Mouse (Mus musculus) hematopoietic stem cell, adult 5-6 weeks (primary cell): ENCODE results near the gene Olfm2. TPM values are rescaled to one million over a fixed set of nuclear protein-coding genes. Genes with fewer than 3 reads are reported as not detected.
"Not testable (repeated sequence)": the region's sequence is repeated elsewhere in the genome, so short reads cannot be mapped to it uniquely, and the experiment has no call there.

Experiments
- ATAC-seq, 2 experiments: fragments of 125-278 bp in 1 of 2; replicated peaks in 1 of 2; 2 replicates each; pipeline ENCODE4 v1.8.0; 2016 to 2017; ENCODE audit warnings: inconsistent platforms in 2 of 2, mild to moderate bottlenecking in 2 of 2, moderate number of reproducible peaks in 2 of 2, low read depth in 1 of 2, moderate TSS enrichment in 1 of 2; ENCODE audit not compliant: low FRiP score in 2 of 2, poor library complexity in 2 of 2, severe bottlenecking in 2 of 2, insufficient read depth in 1 of 2, low TSS enrichment in 1 of 2
- total RNA-seq: library from RNA; stranded (forward); fragments of 172-1452, 232-1000 nt; gene quantifications from 2 replicates; pipeline ENCODE4 v1.2.3, GENCODE M21; 2017

Olfm2 gene
- total RNA-seq, 1 experiment from 2014 or later = not detected

DNA sequence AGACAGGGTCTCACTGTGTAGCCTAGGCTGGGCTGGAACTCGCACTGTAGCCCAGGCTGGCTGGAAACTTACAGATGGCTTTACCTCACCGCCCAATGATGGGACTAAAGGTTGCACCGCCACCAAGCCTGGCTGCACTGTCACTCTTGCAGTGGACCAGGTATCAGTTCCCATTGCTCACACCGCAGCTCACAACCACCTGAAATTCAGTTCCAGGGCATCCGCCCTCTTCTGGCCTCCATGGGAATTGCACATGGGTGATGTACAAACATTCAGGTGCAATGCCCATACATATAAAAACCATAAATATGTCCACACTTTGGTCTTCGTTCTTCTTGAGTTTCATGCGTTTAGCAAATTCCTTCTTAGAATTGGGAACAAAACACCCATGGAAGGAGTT, 30.8 kb downstream of the Olfm2 start:
- ATAC-seq = no peak

- ATAC-seq = no peak
These were observed 32.6 kb downstream of the Olfm2 start for GRCm38 (mm10) chr9:20713478-20713987.

DNA sequence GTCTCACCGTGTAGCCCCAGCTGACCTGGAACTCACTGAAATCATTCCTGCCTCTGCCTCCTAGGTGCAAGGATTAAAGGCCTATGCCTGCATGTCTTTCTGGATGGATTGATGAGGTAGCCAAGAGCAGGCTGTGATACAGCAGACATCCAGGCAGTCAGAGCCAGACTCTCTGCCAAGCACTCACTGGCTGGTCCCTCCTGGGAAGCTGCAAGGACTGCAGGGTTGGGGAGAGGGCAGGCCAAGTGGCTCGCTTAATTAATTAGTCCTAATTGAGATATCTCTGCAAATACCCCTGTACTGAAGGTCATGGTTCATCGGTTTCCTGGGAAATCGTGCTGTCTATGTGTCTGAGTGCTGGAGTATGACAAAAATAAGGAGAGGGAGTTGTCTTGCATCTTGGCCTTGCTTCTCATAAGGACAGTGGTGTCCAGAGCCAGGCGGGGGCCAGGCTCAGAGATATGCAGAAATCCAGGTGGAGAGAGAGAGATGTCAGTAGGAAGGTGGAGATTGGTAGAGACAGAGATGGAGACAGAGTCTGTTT, 33.1 kb downstream of the Olfm2 start:
- no peak for ATAC-seq

GRCm38 (mm10) chr9:20710471-20710870, 35.7 kb downstream of the Olfm2 start:
- no peak for ATAC-seq

DNA sequence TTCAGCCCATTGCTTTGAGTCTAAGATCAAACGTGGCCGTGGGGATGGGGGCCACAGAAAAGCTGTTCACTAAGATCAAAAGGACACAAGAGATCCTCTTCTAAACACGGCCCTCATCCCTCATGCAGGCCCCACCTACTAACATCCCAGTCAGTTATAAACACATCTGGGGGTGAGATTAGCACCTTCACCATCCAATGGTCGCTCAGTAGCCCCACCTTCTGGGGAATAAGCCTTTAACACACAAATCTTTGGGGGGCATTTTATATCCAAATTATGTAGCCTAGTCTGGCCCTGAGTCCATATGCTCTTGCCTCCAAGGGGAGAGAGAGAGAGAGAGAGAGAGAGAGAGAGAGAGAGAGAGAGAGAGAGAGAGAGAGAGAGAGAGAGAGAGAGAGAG, 40.2 kb downstream of the Olfm2 start:
- ATAC-seq = no peak

DNA sequence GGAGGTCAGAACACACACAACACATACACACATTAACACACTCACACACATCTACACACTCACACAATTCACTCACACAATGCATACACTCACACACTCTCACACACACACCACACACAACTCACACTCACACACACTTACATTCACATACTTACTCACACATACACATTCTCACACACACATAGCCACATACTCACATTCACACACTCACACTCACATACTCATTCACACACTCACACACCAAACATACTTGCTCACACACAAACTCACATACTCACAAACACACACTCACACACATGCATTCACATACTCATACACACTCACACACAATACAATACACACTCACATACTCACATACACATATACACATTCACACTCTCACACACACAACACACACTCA, 40.7 kb downstream of the Olfm2 start:
- no peak for ATAC-seq

DNA sequence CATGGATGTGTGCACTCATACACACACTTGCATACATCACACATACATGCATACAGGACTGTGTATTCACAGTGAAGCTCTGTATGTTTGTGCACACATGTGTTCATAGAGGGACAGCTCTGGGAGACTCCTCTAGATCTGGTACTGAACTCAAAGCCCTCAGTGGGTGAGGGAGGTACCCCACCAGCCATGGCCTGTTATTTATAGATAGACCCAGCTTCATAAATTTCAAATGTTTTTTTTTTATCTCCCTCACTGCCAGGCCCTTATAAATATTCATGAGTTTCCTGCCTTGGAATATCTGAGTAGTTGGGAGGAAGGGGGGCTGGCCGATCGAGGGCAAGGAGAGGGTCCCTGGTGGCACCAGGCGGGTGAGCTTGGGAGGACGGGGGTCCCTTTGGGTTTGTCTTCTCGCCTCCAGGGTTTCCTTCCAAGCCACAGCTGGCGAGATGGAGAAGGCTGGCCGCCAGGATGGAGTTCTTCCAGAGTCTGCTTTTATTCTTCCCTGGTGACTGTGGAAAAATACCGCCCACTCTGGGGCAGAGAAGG, 42.2 kb downstream of the Olfm2 start:
- ATAC-seq = no peak

- ATAC-seq = no peak
These were observed 48.7 kb downstream of the Olfm2 start for GRCm38 (mm10) chr9:20697466-20697865.

DNA sequence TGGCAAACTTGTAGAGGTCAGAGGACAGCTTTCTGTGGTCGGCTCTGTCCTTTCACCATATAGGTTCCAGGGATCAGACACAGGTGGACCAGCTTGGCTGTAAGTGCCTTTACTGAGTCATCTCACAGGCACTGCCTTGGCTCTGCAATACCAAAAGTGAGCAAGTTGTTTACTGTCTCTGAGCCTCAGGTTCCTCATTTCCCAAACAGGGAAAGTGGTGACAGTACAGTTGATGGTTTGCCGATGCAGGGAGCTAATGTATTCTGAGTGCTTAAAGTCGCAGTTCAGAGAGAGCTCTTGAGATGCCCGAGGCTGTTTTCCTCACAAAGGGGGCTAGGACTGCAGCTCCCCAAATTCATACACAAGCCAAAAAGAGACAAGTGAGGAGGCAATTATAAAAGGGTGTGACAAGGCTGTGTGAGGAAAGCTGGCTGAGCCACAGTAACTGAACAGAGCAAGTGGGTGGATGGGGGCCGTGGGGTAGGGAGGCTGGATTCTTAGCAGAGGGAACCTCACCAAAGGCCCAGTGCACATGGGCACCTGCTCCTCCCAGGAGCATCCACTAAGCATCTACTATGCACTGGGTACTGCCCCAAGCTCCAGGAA, 49.9 kb downstream of the Olfm2 start:
- peak in 1 of 2 experiments; percentile 34; a peak in 1 of 4 replicates for ATAC-seq

GRCm38 (mm10) chr9:20694721-20695235, 51.4 kb downstream of the Olfm2 start:
- ATAC-seq = 0 out of 4 replicates have a peak, but pooled peaks of 1 of the 2 experiments have one; percentile 12

DNA sequence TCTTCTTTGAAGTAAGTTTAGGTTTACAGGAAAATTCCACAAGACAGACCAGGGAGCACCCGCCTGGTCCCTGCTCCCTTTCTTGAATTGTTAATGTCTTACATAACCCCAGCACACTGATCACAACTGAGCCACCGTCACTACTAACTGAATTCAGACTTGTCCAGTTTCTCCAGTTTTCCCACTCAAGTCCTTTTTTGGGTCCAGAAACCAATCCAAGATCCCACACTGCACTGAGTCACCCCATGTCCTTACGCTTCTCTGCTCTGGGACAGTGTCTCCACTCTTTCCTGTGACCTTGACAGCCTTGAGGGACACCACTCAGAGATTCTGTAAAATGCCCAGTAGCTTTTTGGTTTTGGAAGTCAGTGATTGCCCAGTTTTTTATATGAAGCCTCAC, 53.3 kb downstream of the Olfm2 start:
- ATAC-seq = no peak

DNA sequence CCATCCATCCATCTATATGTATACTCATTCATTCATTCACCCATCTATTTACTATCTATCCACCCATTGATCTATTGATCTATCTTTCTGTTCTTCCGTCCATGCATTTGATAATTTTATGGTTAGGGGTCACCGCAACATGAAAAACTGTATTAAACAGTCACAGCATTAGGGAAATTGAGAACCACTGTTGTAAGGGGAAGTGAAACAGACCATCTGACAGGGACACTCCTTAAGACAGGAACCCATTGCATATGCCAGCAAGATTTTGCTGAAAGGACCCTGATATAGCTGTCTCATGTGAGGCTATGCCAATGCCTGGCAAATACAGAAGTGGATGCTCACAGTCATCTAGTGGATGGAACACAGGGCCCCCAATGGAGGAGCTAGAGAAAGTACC, 55.7 kb downstream of the Olfm2 start:
- not testable (repeated sequence) for ATAC-seq

- ATAC-seq = no peak
These were observed 56.2 kb downstream of the Olfm2 start for GRCm38 (mm10) chr9:20689913-20690312.

GRCm38 (mm10) chr9:20689403-20689802, 56.7 kb downstream of the Olfm2 start:
- no peak for ATAC-seq

- ATAC-seq = no peak
These were observed 60.9 kb downstream of the Olfm2 start for GRCm38 (mm10) chr9:20685081-20685861.

- ATAC-seq = no peak
These were observed 63.8 kb downstream of the Olfm2 start for GRCm38 (mm10) chr9:20682389-20682722.

DNA sequence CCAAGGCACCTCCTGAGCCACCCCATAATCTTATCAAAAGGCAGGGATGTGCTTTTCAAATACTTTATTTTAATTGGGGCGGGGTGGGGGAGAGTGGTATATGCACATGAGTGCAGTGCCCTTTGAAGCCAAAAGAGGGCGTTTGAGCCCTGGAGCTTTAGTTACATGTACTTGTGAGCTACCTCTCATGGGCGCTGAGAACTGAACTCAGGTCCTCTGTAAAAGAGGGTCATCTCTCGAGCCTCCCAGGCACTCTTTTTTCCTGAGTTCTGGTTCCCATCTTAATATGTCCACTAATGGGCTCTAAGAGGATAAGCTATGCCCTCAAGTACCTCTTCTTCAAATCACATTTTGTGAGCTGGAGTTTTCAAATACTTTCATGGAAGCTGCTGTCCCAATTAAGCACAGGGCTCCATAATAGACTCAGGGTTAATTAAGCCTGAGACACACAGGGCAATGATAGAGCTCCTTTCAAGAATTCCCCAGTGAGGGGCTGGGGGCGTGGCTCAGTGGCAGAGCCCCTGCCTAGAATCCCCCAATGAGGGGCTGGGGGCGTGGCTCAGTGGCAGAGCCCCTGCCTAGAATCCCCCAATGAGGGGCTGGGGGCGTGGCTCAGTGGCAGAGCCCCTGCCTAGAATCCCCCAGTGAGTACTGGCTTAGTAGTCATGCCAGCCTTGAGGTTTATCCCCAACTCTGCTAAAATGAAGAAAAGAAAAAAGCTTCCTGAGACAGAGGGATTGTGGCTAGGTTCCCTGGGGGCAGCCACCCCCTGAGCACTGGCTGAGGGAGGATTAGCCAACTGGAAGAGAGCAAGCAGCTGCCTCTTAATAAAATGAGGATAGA, 64.4 kb downstream of the Olfm2 start:
- ATAC-seq = no peak
